Mouse (Mus musculus) cerebellum, adult 2 months (tissue): ENCODE results near the gene Hlx.

Source experiments
- CTCF ChIP-seq: fragments of 200-500 bp; IDR thresholded peaks from 2 replicates; pipeline ENCODE4 v1.5.1; 2011; ENCODE audit warnings: low read depth, mild to moderate bottlenecking, control low read depth, low read length, moderate library complexity, borderline replicate concordance; ENCODE audit not compliant: insufficient read depth
- POLR2A ChIP-seq: fragments of 200-500 bp; IDR thresholded peaks from 2 replicates; pipeline ENCODE4 v1.6.1; 2011; ENCODE audit warnings: low read length, control low read depth, borderline replicate concordance; ENCODE audit not compliant: insufficient read depth

DNA sequence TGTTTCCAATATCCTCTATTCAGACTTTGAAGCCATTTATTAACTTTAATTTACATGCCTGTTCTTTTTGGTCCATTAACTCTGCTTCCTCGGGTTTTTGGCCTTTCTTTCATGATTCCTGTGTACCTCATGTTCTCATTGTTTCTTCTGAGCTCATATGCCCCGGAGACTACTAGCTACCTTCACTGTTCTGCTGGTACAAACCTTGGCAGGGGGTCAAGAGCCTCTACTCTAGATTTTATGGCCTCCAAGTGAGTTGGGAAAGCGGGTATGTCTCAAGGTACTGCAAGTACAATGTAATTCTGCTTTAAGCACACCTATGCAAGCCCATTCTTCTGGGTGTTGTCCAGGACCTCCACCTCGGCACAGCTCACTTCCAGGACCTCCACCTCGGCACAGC is 30.5 kb upstream of the Hlx start:
- no peak for TF ChIP-seq POLR2A
- no peak for TF ChIP-seq CTCF
